Mouse (Mus musculus): Measurements from ENCODE around the gene Arhgef38.

The Arhgef38 gene

DNA sequence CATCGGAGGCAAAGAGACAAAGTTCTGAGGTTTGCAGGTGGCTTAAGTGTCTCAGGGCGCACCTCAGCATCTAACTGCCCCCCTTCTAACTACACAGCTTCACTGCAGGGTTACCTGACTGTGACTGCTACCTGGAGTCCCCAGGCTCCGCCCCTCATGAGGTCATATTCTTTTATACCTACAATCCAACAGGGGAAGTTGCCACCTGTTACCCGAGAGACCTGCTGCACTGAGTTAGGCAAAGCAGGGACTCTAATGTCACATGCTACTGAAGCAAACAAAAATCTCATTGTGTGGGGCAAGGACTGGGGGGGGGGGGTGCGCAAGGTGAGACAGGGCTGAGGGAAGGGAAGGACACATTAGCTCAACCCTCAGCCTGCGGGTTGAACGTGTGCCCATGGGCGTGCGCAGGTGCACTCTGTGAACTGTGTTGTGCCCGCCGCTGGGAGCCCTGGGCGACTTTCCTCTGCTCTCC lies at the start of gene Arhgef38:
Arhgef38 (minus strand) TSS at position 129 of the 475 bp plus-strand sequence.
- in situ Hi-C loops (cut with MseI, MboI) = no loop called here

DNA sequence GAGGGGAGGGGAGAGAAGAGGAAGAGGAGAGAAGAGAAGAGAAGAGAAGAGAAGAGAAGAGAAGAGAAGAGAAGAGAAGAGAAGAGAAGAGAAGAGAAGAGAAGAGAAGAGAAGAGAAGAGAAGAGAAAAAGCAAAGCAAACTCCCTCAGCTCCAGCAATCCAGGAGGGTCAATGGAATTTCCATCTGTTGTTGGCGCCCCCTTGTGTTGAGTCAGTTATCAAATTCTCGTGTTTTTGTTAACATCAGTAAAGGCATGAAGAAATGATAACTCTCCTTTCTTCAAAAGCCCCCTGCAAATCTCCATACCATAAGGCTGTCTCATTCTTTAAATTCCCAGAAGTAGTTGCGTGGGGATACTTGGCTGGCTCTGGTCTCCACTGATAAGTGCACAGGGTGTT lies 37.1 kb upstream of the Arhgef38 start:
- in situ Hi-C loops (cut with MseI, MboI) = loop anchor here (10.0 kb wide), 2 partner anchors 157 to 187 kb away; no protein-coding TSS in a partner anchor

DNA sequence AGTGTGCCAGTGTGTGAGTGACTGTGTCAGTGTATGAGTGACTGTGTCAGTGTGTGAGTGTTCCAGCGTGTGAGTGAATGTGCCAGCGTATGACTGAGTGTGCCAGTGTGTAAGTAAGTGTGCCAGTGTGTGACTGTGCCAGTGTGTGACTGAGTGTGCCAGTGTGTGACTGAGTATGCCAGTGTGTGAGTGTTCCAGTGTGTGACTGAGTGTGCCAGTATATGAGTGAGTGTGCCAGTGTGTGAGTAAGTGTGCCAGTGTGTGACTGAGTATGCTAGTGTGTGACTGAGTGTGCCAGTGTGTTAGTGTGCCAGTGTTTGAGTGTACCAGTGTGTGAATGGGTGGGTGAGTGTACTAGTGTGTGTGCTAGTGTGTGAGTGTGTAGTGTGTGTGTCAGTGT lies 24.1 kb upstream of the Arhgef38 start:
- in situ Hi-C loops (cut with MseI, MboI) = no loop called here

DNA sequence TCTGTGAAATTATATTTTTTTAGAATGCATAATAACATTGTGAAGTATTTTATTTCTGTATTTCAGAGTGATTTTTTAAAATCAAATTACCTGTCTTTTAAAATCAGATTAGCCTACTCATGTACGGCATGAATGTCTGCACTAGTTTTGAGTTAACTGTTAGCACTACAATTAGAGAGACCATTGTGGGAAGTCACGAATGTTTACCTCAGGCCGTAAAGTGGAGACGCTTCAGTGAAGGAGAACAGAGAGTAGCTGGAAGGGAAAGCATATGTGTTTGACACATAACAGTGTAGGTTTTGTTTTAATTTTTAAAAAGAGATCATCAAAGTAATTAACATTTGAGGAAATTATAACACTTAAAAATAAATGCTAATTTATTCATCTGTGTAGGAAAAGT lies 21.1 kb upstream of the Arhgef38 start:
- in situ Hi-C loops (cut with MseI, MboI) = no loop called here

DNA sequence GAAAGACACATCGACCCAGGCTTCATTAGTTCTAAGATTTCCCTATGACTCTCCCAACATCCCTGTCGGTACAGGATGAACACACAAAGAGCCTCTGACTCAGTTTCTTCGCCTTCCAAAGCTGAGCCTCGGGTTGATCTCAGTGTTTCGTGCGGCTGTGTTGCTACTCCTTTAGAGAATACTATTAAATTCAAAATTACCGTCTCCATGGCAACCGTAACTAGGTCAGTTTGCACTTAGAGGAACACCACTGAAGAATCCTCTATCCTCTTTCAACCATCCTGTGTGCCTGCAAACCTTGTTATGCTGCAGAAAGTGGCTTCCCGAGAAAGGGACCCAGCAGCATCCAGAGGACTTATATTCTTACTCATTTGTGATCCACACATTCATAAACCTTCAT lies 9.3 kb upstream of the Arhgef38 start:
- in situ Hi-C loops (cut with MseI, MboI) = no loop called here

DNA sequence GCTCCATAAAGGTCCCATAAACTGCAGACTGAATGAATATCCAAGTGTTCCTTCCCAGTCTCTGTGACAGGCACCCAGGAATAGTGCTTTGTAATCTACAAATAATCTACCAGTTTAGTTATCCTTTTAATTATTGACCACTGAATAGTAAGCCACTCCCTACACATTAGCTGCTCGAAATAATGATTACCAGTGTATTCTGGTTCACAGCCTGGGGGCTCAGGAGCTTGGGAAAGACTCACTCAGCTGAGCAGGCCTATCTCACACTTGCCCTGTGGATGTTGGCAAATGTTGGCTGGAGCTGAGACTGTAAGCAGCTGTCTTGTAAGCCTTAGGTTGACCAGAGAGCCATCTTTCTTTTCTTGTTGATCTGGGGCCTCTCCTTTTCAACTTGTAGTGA lies 7.2 kb upstream of the Arhgef38 start:
- in situ Hi-C loops (cut with MseI, MboI) = no loop called here

DNA sequence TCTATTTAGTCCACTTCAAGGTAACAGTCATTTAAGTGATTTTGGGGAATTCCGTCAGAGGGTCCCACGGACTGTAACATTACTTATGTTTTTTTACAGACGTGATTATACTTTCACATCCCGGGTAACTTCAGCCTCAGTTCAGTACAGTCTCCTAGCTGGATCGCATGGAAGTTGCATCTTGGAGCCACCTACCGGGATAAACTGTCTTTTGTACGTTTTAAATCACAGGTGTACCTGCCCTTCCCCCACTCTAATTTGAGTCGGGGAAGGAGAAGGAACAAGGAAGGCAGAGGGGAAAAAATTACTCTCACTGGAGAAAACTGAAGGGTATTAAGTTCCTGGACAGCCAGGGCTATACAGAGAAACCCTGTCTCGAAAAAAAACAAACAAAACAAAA lies 756 bp downstream of the Arhgef38 start:
- in situ Hi-C loops (cut with MseI, MboI) = no loop called here

DNA sequence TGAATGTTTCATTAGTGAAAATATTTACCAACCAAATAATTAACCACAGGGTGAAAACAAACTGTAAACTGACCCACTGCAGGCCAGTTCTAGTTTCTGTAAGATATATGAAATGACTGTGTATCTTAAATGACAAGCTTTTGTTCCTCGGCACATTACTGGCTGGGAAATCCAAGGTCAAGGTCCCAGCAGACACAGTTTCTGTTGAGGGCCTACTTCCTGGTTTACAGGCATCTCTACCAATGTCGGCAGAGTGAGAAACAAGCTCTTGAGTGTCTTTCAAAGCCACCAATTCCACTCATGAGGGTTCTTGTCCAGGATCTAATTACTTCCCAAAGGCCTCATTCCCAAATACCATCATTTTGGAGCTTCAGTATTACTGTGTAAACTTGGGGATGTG lies 4.3 kb downstream of the Arhgef38 start:
- in situ Hi-C loops (cut with MseI, MboI) = no loop called here

DNA sequence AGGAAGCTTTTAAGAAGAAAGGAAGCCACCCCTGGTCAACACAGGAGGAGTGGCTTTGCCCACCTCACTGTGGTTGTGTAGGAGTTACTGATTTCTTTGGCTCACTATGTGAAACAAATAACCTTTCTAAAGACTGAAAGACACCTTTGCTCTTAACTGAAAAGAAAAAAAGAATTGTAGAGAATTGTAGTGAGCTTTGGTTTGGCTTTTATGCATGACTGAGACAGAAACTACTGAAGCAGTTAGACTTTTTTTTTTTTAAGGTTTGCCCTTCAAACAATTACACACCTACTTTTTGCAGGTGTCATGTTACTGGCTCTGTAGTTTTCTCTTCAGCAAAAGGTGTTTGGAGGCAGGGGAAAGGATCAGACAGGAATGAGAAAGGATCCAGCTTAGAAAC lies 5.2 kb downstream of the Arhgef38 start:
- in situ Hi-C loops (cut with MseI, MboI) = no loop called here

DNA sequence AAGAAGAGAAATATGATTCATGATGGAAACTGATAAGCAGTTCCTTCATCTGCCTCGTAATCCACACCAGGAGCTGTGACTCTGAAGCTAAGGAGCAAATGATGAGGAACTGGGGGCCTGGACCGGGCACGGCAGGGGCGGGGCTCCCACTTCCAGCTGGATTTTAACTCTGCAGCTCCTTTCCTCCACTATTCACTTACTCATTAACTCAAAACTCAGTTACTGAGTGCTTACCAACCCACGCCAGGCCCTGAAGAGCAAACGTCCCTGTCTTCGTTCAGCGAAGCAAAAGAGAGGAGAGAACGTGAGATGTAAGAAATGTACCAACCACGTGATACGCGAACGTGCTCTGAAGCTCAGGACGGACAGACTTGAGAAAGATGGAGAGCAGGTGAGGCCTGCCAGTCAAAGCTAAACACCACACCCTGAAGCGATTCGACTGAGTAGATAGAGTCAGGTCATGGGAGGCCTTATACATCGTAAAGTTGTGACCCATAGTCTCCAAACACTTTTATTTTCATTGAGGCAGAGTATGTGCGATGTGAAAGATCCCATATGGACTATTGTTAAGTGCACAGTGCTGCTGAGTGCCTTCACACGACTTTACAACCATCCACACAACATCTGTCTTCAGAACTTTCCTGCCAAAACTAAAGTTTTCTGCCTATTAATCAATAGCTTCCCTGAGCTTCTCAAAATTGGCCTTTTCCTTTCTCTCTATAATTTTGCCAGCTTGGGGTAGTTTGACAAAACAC lies 7.3 kb downstream of the Arhgef38 start:
- in situ Hi-C loops (cut with MseI, MboI) = no loop called here

DNA sequence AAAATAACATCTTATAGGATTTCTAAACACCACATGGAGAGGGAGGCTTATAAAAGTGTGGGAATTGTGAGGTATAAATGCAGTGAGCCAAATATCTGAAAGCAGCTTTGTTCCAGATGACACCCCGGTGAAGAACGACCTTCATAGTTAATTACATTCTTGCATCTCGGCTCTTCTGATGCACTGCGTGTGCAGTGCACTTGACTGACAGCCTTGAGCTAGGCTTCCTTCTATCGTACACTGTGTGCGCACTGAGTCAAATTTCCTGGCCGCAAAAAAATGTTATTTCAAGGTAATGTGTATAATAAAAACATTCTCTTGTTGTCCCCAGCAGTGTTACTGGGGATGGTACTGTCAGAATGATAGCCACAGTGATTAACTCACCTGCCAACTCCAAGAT lies 16.2 kb downstream of the Arhgef38 start:
- in situ Hi-C loops (cut with MseI, MboI) = no loop called here

DNA sequence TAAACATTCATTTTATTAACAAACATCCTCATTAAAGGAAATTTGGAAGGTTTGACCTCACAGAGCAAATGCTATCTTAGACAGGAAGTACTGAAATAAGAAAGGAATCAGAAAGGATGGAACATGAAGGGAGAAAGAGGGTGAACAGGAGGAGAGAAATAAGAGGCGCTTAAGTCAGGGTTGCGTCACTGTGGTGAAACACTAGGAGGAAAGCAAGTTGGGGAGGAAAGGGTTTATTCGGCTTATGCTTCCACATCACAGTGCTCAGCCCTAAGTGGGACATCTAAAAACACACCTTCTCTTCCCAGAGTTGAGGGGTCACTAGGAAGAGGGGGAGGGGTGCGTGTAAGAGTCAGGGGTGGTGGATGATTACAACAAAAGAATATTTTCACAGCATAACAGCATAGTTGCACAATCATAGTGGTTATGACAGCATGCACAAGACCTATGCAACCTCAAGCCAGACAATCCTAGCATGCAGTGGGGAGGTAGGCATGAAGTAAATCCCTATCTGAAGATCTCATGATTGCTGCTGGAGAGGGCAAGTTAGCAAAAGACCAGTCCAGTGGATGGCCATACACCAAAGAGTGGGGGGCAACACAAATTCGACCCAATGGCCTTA lies 19.4 kb downstream of the Arhgef38 start:
- in situ Hi-C loops (cut with MseI, MboI) = no loop called here

DNA sequence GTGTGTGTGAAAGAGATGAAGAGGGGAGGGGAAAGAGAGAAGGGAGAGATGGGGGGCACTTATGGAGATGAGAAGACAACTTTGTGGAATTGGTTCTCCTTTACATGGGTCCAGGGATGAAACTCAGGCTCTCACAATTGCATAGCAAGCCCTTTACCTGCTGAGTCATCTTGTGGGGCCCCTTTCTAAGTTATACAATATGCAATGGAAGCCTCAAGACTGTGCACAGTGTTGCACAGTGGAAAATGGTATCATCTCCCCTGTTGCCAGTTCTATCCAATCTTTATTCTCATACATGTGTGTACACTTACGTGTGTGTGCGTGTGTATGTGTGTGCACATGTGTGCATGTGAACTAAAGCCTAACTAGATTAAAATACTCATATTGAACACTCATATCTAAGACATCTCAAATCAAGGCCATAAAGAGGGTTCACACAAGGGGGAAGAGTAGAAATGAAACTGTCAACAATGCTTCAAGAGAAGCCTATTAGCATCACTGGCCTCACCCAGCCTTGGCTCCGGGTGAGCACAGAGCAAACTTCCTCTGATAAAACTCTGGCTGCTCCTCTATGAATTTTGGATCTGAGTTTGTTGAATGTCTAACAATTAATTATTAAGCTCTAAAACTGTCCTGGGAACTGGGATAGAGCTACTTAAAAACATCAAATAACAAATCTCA lies 21.2 kb downstream of the Arhgef38 start:
- in situ Hi-C loops (cut with MseI, MboI) = no loop called here

DNA sequence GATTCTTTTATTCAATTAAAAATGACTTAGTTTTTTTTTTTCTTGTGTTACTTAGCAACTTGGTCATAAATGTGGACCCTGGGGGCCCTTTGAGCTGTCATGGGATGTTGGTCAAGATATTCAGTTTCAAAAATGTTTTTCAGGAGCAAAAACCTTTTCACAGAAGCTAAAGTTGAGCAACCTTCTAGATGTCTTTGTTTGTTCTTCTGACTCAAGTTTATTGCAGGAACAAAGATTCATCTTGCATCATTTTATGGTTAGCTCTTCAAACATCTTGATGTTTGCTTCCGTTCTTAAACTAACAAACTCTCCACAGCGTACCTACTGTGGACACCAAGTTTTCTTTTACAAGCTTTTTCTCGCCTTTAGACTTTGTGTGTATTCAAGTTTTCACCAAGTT lies 23.4 kb downstream of the Arhgef38 start:
- in situ Hi-C loops (cut with MseI, MboI) = no loop called here

DNA sequence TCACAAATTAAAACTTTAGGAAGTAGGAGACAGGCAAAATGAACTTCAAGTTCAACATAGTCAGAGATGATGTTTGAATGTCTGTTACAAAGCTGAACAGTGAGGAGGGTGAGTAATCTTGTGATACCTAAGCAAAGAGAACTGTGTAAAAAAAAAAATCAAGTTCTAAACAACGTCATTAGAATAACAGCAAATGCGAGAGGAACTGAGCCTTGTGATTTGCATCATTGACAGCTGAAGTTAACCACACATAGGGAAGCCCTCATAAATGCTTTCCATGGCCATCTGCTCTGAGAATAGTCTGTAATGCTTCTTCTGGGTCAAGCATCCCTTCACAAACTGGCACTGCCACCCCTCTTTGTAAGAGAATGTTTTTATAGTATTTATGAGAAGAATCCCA lies 31.0 kb downstream of the Arhgef38 start:
- in situ Hi-C loops (cut with MseI, MboI) = no loop called here

DNA sequence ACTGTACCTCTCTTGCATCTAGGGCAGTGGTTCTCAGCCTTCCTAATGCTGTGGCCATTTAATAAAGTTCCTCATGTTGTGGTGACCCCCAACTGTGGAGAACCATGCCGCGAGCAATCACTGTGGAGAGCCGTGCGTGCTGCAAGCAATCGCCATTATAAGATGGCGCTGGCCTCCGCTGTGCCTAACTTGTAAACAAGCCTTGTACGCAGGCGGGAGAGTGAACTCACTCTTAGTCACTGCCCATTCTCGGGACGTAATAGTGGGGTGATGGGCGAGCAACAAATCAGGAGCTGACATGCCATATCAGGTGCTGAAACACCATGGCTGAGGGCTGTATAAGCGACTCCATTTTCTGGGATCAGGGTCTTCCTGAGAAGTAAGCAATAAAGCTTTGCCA lies 32.6 kb downstream of the Arhgef38 start:
- in situ Hi-C loops (cut with MseI, MboI) = no loop called here

DNA sequence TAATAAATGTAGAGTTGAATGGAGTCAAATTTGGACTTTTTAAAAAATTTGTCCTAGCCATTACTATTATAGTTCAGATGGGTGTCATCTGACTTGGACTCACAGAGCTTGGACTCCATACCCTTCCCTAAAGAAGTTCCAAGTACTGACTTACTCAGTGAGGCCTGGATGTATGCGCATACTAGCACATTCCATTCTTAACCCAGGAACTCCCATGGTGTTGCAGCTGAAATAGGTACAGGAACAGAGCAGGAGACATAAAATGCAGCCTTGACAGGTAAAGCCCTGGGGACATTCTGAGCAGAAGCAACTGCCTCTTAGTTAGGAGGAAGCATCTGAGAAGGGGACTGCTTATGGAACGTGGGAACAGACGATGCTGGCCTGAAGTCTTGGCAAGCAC lies 45.8 kb downstream of the Arhgef38 start:
- in situ Hi-C loops (cut with MseI, MboI) = no loop called here

DNA sequence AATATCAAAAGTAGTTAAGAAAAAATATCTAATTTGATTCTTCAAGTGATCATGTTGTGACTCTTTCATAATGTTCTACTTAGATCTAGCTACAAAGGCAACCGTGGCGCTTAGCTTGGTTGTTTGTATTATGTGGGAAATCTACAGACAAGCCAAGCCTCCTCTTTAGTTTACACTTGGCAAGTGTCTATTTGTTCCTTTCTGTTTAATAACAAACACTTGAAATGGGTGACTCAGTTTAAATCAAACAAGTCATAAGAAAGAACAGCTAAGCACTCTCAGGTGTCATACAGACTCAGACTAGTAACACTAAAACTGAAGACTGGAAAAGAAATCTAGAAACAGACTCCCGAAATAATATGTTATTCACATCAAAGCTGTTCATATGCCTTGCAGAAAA lies 47.2 kb downstream of the Arhgef38 start:
- in situ Hi-C loops (cut with MseI, MboI) = no loop called here

DNA sequence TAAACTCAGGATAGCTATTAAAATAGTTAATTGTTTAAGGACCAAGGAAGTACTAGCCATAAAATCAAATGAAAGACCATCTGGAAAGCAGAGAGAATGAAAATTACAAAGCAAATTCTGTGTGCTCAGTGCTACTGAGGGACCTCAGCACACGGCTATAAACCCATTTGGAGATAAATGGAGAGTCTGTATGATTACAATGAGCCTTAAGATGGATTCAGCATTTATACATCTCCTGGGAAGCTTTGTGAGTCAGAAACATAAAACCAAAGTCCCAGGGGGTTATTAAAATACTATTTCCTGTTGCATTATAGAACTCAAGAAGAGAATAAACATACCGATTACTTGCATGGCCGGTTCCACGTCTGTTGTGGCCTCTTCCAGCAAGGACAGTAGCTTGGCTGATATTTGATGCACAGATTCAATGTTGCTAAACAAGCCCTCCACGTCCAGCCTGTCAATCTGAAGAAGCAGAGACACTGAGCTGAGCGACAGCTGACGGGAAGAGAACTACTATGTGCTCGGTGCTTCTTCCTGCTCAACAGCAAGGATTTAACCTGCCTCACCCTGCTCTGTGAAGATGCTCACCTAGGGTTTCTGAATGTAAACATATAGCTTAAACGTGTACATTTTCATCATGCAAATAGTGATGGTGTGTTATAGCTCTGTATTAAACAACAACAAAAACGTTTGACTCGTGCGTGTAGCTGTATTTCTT lies 58.6 kb downstream of the Arhgef38 start:
- in situ Hi-C loops (cut with MseI, MboI) = no loop called here

DNA sequence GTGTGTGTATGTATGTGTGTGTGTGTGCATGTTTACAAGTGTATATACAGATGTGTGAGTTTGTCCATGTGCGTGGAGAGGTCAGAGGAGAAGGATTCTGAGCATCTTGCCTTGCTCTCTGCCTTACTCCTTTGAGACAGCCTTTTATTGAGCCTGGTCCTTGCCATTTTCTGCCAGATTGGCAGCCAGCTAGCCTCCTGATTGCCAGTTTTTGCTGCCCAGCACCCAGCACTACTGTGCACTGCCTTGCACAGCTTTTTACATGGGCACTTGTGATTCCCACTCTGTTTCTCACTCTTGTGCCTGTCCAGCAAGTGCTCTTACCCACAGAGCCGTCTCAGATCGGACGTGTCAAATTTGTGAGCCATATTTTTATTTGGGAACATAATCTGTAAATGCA lies 62.5 kb downstream of the Arhgef38 start:
- in situ Hi-C loops (cut with MseI, MboI) = no loop called here

DNA sequence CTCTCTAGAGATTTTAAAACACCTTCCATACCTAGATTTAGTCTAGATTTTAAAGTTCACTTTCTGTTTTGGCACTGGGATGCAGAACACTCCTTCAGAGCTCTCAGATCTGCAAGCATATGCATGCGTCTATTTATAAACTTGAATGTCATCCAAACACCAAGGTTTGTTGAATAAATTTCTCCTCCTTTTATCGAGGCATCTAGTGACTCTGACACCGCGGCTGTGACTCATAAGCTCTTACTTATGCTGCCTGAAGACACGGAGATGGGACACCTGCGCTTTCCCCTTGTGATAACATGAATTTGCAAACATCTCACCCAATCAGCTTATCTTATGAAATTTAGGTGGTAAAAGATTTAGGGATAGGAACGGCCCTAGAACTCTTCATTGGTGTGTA lies 65.0 kb downstream of the Arhgef38 start:
- in situ Hi-C loops (cut with MseI, MboI) = no loop called here

DNA sequence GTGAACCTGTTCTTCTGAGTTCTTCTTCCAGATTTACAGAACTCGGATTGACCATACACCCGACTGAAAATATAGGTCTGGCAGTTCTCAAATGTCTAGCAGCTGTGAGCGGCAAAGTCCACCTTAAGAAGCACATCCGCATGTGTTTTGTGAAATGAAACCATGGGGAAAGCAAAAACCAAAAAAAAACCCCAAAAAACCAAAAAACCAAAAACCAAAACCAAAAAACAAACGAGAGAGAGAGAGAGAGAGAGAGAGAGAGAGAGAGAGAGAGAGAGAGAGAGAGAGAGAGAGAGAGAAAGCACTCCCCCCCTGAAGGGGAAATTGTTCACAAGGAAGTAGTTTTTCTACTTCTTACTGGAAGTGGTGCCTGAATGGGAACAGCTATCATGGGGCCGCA lies 67.2 kb downstream of the Arhgef38 start:
- in situ Hi-C loops (cut with MseI, MboI) = no loop called here
